Mouse (Mus musculus) embryo, embryonic 9.5 days (tissue): ENCODE measurements around the gene Gpd2.
A peak's percentile ranks its signal among the peaks of the same experiment; 100 is the strongest.

ENCODE experiments used
- DNase-seq: peaks from one replicate; pipeline ENCODE4 v3.0.0-alpha.2; 2017; ENCODE audit errors: extremely low spot score

Gene Gpd2

DNA sequence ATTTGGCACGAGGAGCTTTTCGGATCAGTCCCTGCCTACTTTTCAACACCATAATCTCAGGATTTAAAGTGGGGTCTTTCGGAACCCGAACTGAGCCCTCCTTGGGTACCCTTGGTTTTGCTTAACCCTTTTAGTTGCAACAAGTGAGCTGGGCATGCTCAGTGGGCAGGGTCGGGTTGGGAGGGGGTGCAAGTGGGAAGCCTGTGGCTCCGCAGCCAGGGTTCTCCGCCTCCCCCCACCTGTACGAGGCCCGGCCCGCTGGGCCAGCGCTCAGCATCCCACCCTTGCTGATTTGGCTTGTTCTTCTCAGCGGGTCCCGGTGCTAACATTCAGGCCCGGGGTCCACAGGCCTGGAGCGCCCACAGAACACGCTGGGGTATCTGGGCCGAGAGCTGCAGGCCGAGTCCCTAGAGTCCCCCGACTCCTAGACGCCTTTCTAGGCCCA is at the start of gene Gpd2:
Gene Gpd2 (plus strand): TSS at position 161 of the 445 bp plus-strand sequence.
- DNase-seq, result no peak

DNA sequence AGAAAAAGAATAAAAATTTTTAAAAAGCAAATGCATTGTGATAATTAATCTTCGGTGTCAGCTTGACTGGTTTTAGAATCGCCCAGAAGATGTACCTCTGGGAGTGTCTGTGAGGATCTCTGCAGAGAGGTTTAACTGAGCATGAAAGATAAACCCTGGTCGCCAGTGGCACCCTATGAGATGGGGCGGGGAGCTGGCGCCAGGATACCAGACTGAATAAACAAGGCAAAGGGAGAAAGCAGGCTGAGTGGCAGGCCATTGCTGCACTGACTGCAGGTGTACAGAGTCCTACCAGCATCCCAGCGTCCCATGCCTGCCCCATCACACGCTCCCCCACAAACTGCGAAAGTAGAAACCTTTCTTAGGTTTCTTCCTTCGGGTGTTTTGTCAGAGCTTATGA is 49.2 kb upstream of the Gpd2 start:
- DNase-seq, result no peak

DNA sequence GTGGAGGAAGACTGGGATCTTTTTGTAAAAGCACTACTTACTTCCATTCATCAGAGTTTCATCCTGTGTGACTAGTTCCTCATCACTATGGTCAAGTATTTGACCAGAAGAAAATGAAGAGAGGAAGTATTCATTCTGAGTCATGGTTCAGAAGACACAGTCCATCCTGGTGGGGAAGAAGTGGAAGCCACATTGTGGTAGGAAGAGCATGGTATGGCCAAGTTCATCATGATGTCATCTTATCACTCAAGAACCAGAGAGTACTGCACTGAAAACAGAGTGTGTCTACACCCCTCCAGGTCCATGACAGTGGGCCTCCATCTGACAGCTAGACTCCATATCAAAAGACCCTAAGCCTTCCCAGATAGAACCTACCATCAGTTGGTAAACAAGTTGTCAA is 46.6 kb upstream of the Gpd2 start:
- no peak for DNase-seq

DNA sequence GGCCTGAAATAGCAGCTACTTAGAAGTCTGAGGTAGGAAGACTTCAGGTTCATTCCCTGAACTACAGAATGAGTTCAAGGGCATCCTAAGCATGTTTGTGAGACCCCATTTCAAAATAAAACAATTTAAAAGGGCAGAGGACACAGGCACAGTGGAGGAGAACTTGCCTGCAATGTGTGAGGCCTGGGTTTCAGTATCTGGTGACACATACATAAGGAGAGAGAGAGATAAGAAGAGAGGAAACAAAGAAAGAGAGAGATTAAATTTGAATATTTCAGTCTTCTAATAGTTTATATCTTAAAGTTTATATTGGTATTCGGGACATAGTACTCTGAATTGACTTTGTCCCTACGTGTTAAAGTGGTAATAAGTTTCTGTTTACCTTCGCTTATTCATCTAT is 38.4 kb upstream of the Gpd2 start:
- no peak for DNase-seq

DNA sequence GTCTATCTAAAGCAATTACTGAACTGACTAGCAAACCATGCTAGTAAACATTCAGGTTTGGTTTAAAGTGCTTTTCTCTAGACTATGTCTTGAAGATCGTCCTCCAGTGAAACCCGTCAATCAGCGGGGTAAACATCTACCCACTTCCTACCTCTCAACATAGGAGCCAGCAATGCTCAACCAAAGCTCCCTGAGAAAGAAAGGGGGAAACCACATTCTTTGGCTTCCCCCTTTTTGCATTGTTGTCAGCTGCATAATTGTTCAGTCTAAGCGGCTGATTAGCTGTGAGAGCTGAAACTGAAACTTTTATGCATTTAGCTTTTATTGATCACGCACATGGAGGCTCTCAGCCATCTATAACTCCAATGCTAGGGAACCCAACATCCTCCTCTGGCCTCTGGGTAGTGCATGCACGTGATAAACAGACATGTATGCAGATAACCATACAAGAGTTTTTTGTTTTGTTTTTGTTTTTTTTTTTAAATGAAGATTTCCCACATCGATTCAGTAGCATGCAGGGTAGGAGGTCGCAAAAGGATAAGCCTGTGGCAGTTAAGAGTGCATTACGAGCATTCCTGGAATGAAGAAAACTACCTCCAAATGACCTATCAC is 28.9 kb upstream of the Gpd2 start:
- no peak for DNase-seq

DNA sequence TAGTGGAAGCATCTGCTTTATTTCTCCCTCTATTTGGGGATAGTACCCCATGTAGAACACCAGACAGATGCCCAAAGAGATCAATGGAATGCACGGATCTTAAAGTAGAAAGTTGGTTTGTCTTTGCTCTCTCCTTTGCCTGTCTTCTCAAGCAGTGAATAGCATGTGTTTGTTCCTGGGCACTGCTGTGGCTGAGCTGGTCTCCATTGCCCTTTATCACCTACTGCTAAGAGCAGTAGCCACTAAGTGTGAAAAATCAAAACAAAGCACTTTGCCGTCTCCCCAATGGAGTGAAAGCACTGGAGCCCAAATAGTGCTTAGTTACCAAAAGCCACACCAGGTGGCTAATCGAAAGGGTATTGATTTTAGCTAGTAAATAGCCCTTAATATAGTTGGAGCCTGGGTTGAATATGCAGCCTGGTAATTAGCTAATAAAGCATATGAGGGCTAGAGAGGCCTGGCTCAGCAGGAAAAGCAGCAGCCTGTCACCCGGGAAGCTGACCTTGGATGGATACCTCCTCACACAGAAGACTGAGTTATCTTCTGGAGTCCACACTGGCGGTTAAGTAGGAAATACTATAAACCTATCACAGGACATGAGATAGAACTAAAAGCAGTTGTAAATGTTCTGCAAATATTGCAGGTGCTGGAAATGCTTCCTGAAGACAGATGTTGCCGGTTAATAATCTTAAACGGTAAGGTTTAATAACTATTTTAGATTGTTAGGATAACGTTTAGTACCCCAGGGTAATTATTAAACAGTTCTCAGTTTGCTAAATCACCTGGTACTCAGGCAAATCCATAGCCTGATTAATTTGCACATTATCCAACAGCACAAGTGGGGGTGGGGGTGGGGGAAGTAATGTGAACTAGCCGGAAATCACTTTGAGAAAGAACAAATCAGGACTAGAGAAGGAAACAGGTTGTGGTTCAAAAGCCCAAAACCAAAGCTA is 26.1 kb upstream of the Gpd2 start:
- no peak for DNase-seq

DNA sequence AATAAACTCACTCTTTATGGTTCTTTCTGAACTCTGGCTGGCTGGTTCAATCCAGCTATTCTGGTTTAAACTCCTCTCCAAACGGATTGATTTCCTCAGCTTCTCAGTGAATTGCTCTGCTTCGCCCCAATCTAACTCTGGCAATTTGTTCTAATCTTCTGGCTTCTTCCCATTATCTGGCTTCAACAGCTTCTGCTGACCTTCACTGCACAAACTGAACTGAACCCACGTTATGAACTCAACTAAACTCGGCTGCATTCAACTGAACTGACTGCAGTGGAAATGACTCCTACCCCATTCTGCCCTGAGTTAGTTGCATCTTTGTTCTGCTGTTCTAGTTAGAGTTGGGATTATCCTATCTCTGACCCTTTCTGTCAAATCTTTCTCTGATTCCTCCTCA is 24.1 kb upstream of the Gpd2 start:
- DNase-seq, result no peak

DNA sequence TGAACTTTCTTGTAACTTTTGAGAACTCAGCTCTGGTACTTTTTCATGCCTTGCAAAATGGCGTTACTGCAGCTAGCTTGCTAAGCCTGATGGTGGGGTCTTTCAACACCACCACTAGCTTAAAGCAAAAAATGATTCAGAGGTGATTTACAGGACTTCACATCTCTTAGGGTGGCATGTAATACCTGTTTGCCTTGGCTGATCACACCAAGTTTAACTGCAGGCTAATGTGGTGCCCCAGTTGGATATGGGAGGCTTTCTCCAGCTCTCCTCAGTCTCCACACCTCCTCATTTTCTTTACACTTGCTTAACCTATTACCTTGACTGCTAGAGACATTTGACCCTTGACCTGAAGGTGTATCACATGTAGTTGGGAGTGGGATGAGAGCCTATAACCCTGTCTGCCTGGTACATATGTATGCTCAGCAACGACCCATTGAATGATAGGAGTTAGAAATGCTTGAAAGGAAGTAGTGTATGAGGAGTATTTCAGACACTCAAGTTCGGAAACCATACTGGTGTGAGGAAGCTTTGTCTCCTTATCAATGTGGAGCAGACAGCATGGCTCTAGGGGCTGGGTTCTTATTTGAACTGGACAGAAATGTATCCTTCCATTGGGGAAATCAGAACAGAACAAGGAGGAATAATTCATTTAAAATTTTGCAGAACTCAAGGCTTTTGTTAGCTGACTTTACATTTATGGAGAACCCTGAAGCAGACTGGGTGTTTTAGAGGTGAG is 14.0 kb upstream of the Gpd2 start:
- DNase-seq, result no peak

DNA sequence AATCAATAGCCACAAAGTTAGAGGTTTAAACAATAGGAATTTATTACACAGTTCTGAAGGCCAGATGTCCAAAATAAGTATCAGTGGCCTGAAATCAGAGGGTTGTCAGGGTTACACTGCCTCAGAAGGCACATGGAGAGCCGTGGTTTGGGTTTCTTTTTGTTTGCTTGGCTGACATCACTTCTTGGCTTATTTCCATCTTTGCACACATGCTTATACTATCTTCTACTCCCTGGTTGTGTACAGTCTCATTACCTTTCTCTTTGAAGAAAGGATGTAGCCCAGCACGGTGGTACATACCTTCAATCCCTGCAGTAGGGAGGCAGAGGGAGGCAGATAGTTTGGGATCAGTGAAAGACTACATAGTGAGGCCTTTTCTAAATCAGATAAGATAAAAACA is 12.2 kb upstream of the Gpd2 start:
- DNase-seq, result no peak

DNA sequence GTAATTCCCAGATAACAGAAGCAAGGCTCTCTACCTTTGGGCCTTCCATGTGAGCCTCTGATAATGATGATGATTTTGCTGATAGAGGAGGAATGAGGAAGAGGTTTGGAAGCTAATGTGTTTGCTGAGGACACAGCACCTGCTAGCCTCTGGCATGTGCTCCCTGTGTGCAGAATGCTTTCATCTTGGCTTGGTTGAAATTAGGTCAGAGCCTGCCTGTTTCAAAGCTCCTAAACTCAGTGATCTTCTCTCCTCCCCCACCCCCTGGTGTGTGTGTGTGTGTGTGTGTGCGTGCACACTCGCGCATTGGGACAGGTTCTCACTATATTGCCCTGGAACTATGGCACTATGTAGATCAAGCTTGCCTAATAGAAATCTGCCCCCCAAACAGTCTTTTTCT is 10.0 kb upstream of the Gpd2 start:
- DNase-seq, result no peak

DNA sequence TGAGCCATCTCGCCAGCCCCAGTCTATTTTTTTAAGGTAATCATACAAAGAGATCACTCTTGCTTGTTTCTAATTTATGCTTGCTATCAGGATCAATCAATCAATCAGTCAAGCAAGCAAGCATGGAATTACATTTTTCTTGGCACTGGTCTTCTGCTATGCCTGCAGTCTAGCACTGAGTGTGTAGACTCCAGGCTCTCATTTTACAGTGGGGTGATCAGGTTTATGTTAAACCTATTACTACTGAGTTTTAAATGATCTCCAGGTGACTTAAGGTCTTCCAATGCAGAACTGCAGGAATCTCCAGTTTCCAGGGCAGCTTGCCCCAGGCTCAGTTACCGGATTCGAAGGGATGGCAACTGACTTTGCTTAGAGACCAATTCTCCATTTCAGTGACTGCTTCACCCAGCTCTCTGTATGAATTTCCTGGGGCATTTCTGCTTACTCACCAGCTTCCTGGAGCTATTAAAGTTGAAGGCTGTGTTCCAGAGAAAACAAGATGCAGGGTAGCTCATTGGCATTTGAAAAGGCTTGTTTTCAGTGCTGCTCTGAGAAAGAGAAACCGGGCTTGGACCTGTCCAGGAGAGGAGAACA is 7.7 kb upstream of the Gpd2 start:
- DNase-seq, result no peak

DNA sequence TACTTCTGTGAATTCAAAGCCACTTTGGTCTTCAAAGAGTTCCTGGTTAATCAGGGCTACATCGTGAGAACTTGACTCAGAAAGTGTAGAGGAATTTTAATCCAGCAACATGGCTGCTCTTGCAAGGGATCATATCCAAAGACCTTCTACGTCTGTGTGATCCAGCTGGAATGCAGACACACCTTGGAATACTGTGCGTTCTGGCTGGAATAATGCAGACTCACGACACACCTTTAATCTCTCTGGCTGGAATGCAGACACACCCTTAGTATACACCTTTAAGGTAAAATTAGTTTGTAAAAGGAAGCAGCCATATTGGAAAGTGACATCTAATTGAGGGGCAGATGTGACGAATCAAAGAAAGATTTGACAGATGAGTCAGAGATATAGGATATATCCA is 6.0 kb upstream of the Gpd2 start:
- no peak for DNase-seq

DNA sequence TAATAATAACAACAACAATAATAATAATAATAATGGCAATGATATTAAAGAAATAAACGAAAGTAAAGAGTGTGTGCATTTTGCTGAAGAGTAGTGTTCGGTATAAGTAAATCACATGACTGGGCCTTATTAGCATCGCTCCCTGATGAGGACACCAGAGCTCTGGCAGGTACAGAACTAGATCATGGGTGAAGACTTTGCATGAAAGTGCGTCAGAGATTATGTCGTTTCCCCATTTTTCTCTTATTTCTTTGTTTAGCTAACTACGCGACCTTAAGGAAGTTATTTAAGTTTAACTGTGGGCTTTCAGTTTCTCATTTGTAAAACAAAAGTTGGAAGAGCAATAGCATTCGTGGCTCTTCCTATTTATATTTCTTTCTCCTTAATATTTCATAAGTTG is 5.1 kb upstream of the Gpd2 start:
- DNase-seq, result no peak

DNA sequence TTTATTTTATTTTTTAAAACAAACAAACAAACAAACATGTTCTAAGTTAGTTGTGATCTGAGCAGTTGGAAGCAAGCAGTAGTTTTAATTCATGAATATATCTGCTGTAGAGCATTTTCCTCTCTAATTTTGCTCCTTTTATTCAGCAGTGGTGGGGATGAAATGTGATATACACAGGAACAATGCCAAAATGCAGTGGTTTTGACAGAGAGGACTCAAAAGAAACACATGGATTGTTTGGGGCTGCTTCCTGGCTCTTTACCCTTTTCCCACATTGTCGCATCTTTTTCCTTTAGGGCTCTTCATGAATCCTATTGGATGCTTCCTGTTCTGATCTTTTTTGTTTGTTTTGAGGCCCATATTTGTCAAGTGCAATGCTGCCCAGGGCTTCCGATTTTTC is 1.2 kb upstream of the Gpd2 start:
- DNase-seq, result no peak

DNA sequence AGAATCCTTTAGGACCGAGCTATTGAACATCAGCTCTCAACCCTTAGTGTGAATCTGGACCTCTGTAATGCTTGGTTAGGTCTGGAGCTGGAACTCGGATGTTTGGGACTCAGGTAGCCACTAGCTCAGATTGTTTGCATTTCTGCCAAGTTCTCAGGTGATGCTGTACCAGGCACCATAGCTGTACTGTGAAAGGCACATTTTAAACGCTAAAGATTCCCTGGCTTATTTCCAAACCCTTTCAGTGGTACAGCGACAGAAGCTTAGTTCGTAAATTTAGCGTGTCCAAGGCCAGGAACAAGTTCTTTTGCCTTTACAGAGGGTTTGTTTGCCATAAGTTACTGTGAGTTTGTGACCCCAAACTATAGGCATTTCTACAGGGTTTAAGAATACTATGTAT is 409 bp upstream of the Gpd2 start:
- no peak for DNase-seq

DNA sequence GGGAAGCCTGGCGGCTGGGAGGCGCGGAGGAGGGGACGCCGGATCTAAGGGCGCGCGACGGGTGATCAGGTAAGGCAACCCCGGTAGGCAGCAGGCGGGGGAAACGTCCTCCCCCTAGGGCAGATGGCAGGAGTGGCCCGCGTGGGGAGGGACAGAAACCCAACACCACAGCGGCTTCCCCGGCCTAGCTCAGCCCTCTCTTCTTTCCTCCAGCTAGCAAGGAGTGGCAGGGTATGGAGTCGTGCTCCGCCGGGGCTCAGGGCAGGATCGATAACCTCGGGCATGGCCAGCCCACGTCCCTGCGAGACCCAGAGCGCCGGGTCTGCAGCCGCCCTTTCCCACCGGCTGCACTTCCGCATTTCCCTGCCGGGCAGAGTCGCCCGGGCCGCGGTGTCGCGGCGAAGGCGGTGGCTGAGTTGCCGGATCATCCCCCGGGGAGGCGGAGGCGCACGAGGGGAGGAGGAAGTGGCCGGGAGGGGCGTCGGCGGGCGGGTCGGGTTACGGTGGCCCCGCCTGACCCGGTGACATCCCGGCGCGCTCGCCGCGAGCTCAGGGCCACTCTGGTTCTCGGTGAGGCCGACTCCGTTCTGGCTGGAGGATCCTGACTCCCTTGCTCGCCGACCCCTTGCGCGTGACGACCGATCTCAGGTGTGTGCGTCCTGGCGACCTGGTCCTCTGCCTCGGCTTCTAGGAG is 632 bp downstream of the Gpd2 start:
- DNase-seq, result peak; percentile 88

DNA sequence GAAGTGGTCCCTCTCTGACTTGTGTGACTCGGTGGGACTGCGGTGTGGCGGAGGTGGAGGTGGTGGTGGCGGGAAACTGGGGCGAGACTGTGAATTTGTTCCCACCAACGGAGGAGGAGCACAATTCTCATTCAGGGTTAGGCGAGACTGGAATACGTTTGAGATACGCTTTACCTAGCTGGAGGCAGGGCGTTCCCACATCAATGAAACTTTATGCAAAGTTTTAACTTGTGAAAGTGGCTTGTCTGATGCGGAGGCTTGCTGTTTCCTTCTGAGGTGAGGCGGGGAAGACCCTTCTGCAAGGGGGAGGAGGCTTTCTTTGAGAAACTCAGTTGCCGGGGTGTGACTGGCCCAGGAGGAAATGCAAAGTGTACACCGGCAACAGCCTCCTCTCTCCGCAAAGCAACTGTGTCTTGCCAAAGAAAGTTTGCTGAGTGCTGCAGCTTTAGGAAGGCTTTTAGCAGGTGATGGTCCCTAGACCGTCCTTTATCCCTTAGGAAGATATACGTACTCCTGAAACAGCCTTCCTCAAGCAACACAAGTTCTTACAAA is 1.3 kb downstream of the Gpd2 start:
- DNase-seq, result no peak

DNA sequence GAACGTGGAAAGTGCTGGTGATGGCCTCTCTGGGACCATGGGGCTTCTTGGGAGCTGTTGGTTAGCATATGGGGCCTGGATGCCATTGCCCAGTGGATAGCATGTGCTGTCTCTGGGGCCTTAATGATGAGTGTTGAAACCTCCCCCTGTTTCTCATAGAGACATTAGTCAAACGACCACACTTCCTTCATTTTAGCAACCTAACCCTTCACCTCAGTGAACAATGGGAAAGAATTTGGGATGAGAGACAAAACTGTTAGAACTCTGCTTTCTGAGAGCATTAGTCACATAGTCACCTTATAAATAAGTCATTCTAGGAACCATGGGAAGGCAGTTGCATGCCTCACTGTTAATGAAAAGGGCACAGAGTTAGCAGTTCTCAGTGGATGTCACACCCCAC is 1.9 kb downstream of the Gpd2 start:
- DNase-seq, result no peak

DNA sequence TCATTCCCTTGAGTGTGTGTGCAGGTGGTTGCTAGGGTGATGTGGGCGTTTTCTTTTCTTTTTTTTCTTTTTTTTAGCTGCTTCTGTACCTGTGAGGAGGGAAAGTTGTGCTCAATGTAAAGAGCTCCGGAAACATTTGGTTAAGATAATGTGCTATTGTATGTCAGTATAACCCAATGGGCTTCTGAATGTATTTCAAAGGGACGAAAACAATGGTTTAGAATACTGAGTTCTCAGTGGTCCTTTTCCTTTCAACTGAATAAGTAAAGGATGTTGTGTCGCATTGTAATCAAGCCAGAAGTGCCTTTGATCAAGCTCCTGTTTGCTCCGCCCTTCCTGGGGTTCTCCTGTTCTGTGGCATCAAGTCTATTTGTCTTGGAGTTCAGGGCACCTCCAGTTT is 6.6 kb downstream of the Gpd2 start:
- no peak for DNase-seq

DNA sequence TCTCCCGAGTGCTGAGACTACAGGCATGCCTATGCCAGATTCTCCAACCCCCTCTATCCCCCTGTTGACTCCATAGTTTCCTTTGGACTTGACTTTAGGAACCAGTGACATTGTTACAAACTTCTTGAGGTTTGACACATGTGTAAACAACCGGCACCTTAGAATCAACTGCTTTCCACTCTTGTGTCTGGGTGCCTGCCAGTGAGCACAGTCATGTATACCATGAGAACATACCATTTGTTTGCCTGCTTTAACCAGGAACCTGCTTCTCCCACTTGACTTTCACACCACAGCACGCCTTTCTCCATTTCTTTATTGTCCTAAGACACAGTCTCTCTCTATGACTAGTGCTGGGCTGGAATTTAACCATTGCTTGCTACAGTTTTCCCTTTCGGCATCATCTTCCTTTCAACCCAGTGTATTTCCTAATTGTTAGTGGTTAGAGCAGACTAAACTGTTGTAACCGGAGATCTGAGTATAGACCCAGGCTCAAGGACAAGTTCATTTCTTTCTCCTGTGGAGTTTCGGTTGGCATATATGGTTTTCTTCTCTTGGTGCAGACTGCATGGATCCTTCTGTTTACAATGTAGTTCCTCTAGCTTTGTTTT is 8.4 kb downstream of the Gpd2 start:
- DNase-seq, result no peak

DNA sequence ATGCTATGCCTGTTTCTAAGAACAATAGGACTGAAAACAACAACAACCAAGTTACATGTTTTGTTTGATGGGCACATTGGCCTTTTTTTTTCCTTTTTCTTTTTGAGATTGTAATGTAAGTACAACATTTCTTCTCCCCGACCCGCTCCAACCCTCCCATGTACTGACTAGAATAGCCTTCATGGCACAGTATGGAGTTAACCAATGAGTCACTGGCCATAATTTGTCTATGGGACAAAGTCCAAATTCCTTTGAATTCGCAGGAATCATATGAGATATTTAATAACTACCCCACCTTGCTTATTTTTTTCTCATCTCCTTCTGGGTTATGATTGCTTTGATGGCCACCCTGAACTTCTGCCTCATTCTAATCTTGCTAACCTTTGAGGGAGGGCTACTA is 12.7 kb downstream of the Gpd2 start:
- no peak for DNase-seq
